Mouse (Mus musculus) adrenal gland, postnatal 25 days (tissue): ENCODE measurements around the gene Tmx4. TPM values are rescaled to one million over a fixed set of nuclear protein-coding genes. Genes with fewer than 3 reads are reported as not detected.

Experiments
- DNase-seq: peaks from one replicate; pipeline ENCODE4 v3.0.0; 2021; ENCODE audit warnings: mixed read lengths
- total RNA-seq: library from RNA; stranded (reverse); gene quantifications from 2 replicates; pipeline ENCODE4 v1.2.3, GENCODE M21; 2021

The Tmx4 gene
- total RNA-seq, 1 experiment from 2014 or later = 40.6 TPM

GRCm38 (mm10) chr2:134554221-134554727 lies 89.7 kb downstream of the Tmx4 start, which contains the start of gene Hao1:
Gene Hao1, minus strand, starts transcription at chr2:134554368.
- no peak for DNase-seq

- DNase-seq = no peak
These were observed 91.6 kb downstream of the Tmx4 start for GRCm38 (mm10) chr2:134552358-134552757.

GRCm38 (mm10) chr2:134549770-134550169 lies 94.2 kb downstream of the Tmx4 start:
- DNase-seq = peak; percentile 67

- DNase-seq = no peak
These were observed 98.8 kb downstream of the Tmx4 start for GRCm38 (mm10) chr2:134545116-134545515.

GRCm38 (mm10) chr2:134544321-134545065 lies 99.5 kb downstream of the Tmx4 start:
- no peak for DNase-seq

Other genes starting within 250 kb of the Tmx4 start
- gene Hao1, start 89.8 kb downstream of the Tmx4 start, total RNA-seq = 0.88 and 1.3 TPM in 2 replicates
- gene Plcb1, start 141.9 kb upstream of the Tmx4 start, total RNA-seq = 84.0 and 96.1 TPM in 2 replicates